Mouse (Mus musculus) spleen, adult 10 weeks (tissue): Measurements from ENCODE around the gene Nagpa. TPM values are rescaled to one million over a fixed set of nuclear protein-coding genes. Genes with fewer than 3 reads are reported as not detected.

Experiments used
- polyA plus RNA-seq: library from polyadenylated mRNA; stranded (reverse); fragments of 350-450 nt; fragmentation: Illumina TruSeq; extraction: RNeasy Lipid Tissue Mini Kit (QIAGEN cat#74804); gene quantifications from one replicate; pipeline ENCODE4 v1.2.3, GENCODE M21; 2015; ENCODE audit warnings: low replicate concordance; ENCODE audit not compliant: insufficient read depth

Nagpa gene
- polyA plus RNA-seq: 16.5 TPM

DNA sequence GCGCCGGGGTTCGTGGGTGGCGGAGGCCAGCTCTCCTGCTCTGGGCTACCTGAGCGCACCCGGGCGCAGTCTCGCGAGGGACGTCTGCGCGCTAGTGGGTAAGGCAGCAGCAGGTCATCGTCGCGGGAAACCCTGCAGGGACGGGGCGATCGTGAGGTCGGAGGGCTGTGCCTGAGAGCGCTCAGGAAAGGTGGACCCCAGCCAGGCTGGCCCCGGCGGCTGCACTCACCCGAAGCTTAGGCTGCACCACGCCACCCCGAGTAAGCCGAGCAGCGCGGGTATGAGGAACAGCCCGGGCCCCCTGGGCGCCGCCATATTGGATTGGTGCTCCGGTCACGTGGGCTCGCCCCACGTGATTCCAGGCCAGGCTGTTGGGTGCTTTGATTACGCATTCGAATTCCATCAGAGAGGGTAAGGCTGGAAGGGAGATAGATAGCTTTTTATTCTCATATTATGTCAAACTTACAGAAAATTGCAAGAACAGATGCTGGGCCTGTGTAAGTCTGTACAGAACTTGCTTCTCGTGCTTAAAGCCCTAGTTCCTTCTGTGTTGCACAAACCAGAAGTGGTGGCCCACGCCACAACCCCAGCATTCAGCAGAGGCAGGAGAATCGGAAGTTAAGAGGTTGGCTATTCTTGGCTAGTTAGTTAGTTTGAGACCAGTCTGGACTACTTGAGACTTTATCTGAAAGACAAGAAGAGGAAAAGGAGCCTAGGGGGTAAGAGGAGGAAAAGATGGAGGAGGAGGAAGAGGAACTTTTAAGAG lies at the start of gene Nagpa:
Gene Nagpa, minus strand, starts transcription at position 345 of the 766 bp plus-strand sequence.

DNA sequence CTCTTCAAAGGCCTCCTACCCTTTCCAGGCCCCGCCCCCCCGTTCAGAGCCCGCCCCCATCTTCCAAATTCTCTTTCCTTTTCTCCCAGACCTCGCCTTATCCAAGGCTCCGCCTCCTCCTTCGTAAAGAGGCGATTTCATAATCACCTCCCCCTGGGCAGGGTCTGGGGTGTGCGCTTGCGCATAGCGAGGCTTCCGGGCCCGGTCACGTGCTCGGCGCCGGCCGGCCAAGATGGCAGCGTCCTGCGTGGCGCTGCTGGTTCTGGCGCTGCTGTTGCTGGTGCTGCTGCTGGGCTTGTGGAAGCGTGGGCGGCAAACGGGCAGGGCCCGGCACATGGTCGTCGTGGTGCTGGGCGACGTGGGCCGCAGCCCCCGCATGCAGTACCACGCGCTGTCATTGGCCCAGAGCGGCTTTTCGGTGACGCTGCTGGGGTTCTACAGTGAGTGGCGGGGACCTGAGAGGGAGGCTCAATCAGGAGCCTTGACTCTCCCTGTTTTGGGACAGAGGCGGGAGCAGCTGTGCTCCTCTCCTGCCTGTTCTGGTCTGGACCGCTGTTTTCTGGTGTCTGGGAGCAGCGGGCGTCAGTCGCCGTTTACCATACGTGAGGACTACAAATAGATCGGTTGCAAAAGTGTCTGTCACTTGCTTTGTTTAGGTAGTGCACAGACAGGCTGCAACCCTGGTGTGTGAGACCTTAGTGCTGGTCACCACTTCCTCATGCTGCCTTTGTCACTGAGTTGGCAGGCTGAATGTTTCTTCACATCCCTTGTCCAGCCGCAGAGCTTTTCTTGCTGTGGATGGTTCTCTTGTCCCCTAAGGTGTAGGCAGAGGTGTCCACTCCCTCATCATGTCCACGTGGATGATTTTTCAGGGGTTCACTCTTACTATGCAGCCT lies 29.9 kb upstream of the Nagpa start, which contains the start of gene Alg1:
Gene Alg1, plus strand, starts transcription at position 204 of the 896 bp plus-strand sequence.

DNA sequence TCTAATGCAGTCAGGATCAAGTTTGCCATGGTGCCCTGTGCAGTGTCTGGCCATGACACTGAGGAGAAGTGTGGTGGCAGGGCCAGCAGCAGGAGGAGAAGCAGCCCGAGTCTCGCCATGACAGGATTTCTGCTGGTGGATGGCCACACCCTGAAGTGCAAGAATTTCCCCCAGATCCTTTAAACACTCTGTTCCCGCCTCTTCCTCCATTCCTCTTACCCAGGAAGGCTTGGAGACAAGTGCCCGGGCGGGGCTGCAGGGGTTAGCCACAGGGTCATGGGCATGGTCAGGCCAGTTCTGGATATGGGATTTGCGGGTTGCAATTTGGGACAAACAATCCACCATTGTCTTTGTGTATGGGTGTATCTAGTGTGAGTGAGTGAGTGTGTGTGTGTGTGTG lies 18.3 kb upstream of the Nagpa start, which contains the start of gene AU021092:
Gene AU021092, minus strand, starts transcription at position 160 of the 400 bp plus-strand sequence.

GRCm38 (mm10) chr16:5147037-5147385 lies 56.8 kb downstream of the Nagpa start, which contains the start of gene Sec14l5:
Gene Sec14l5 (plus strand): TSS chr16:5147109.

Other genes with a start within 250 kb of the Nagpa start
- 42.7 TPM for gene Anks3, start 239.8 kb downstream of the Nagpa start, polyA plus RNA-seq
- not detected for gene Sept12, start 206.2 kb downstream of the Nagpa start, polyA plus RNA-seq
- gene Smim22, start 196.7 kb downstream of the Nagpa start, polyA plus RNA-seq: not detected
- gene Rogdi, start 190.5 kb downstream of the Nagpa start, polyA plus RNA-seq: 72.2 TPM
- 122 TPM for gene Glyr1, start 154.1 kb downstream of the Nagpa start, polyA plus RNA-seq
- 49.1 TPM for gene Ubn1, start 154.0 kb downstream of the Nagpa start, polyA plus RNA-seq
- gene Ppl, start 71.6 kb downstream of the Nagpa start, polyA plus RNA-seq: 1.7 TPM
- 0.18 TPM for gene Sec14l5, start 56.9 kb downstream of the Nagpa start, polyA plus RNA-seq
- gene AU021092, start 18.3 kb upstream of the Nagpa start, polyA plus RNA-seq: 35.4 TPM
- 17.8 TPM for gene Alg1, start 29.6 kb upstream of the Nagpa start, polyA plus RNA-seq
- 9.7 TPM for gene Eef2kmt, start 52.0 kb upstream of the Nagpa start, polyA plus RNA-seq